Mouse (Mus musculus) forebrain, embryonic 16.5 days (tissue): ENCODE data around the gene Dnajc6. TPM values are rescaled to one million over a fixed set of nuclear protein-coding genes. Genes with fewer than 3 reads are reported as not detected.

Source experiments
- ATAC-seq: fragments of 200-750 bp; cut with Nextera tagmentation; 2 replicates; pipeline ENCODE4 v1.8.0; 2017; ENCODE audit warnings: mild to moderate bottlenecking, moderate library complexity
- H3K27ac ChIP-seq: fragments of 300-500 bp; sonication (generic); 2 replicates; pipeline ENCODE4 v1.5.1; 2014; ENCODE audit warnings: low read length, control low read depth
- H3K27me3 ChIP-seq: fragments of 300-500 bp; sonication (generic); replicated peaks from 2 replicates; pipeline ENCODE4 v1.6.1; 2014; ENCODE audit warnings: low read length; ENCODE audit not compliant: control insufficient read depth, insufficient read depth
- H3K36me3 ChIP-seq: fragments of 300-500 bp; sonication (generic); 2 replicates; pipeline ENCODE4 v1.6.1; 2014; ENCODE audit not compliant: control insufficient read depth, insufficient read depth
- H3K4me1 ChIP-seq: fragments of 300-500 bp; sonication (generic); replicated peaks from 2 replicates; pipeline ENCODE4 v1.6.1; 2014; ENCODE audit warnings: low read length; ENCODE audit not compliant: control insufficient read depth, insufficient read depth
- H3K4me2 ChIP-seq: fragments of 300-500 bp; sonication (generic); 2 replicates; pipeline ENCODE4 v1.6.1; 2014; ENCODE audit warnings: mild to moderate bottlenecking, low read length, control low read depth
- H3K4me3 ChIP-seq: fragments of 300-500 bp; sonication (generic); replicated peaks from 2 replicates; pipeline ENCODE4 v1.5.1; 2014; ENCODE audit warnings: mild to moderate bottlenecking, low read length, control low read depth
- H3K9ac ChIP-seq: fragments of 300-500 bp; sonication (generic); replicated peaks from 2 replicates; pipeline ENCODE4 v1.6.1; 2014; ENCODE audit warnings: low read depth, low read length, control low read depth
- H3K9me3 ChIP-seq: fragments of 300-500 bp; sonication (generic); 2 replicates; pipeline ENCODE4 v1.6.1; 2016; ENCODE audit warnings: low read length; ENCODE audit not compliant: control insufficient read depth
- WGBS: fragments of 180-500 bp; shearing (Covaris S2); extraction: QIAGEN DNeasy Blood & Tissue Kit; methylation state at CpG from one replicate; pipeline ENCODE4 v1.1.7; 2014; 5-methylcytosine and 5-hydroxymethylcytosine counted together
- polyA plus RNA-seq: library from polyadenylated mRNA; unstranded; fragments of >200 nt; fragmentation: Nextera tagmentation; extraction: Ambion mirVana; gene quantifications from 2 replicates; pipeline ENCODE4 v1.2.1, GENCODE M21; 2015

The Dnajc6 gene
- polyA plus RNA-seq, 1 experiment from 2014 or later, result 34.6 TPM

GRCm38 (mm10) chr4:101591400-101591799 lies 95.0 kb downstream of the Dnajc6 start:
- H3K4me1 ChIP-seq, result no peaks in the 10 kb centered on the region
- 91% methylated on average over 1 of the region's 1 CpGs for WGBS
- no peak for ATAC-seq
- H3K4me3 ChIP-seq, result no peak overlapping the region
- H3K9ac ChIP-seq, result no peak overlapping the region
- no peaks in the 10 kb centered on the region for H3K9me3 ChIP-seq
- no peak overlapping the region for H3K27ac ChIP-seq
- no peaks in the 10 kb centered on the region for H3K36me3 ChIP-seq
- H3K4me2 ChIP-seq, result no peak overlapping the region
- H3K27me3 ChIP-seq, result no peaks in the 10 kb centered on the region

- Histone ChIP-seq H3K4me3 (no peak overlapping the region), H3K36me3 (no peaks in the 10 kb centered on the region), H3K4me1 (no peaks in the 10 kb centered on the region), H3K9me3 (no peaks in the 10 kb centered on the region), H3K4me2 (no peak overlapping the region), H3K27me3 (no peaks in the 10 kb centered on the region), H3K9ac (no peak overlapping the region), H3K27ac (no peak overlapping the region)
- WGBS, result 79% methylated on average over 3 of the region's 3 CpGs
- no peak for ATAC-seq
Measured at GRCm38 (mm10) chr4:101592466-101592865, 96.0 kb downstream of the Dnajc6 start.

GRCm38 (mm10) chr4:101601758-101602157 lies 105.3 kb downstream of the Dnajc6 start:
- no peaks in the 10 kb centered on the region for H3K9me3 ChIP-seq
- ATAC-seq, result no peak
- no peaks in the 10 kb centered on the region for H3K36me3 ChIP-seq

GRCm38 (mm10) chr4:101603635-101604034 lies 107.2 kb downstream of the Dnajc6 start:
- ATAC-seq, result no peak
- Histone ChIP-seq H3K4me3 (no peak overlapping the region), H3K4me1 (no peaks in the 10 kb centered on the region), H3K9ac (no peak overlapping the region), H3K9me3 (no peaks in the 10 kb centered on the region), H3K36me3 (no peaks in the 10 kb centered on the region), H3K27ac (no peak overlapping the region), H3K27me3 (no peaks in the 10 kb centered on the region), H3K4me2 (no peak overlapping the region)
- WGBS, result 72% methylated on average over 3 of the region's 3 CpGs

More at GRCm38 (mm10) chr4:101601758-101602157, 105.3 kb downstream of the Dnajc6 start:
- Histone ChIP-seq H3K4me3 (no peak overlapping the region), H3K27me3 (no peaks in the 10 kb centered on the region), H3K4me1 (no peaks in the 10 kb centered on the region), H3K27ac (no peak overlapping the region), H3K9ac (no peak overlapping the region), H3K4me2 (no peak overlapping the region)

DNA sequence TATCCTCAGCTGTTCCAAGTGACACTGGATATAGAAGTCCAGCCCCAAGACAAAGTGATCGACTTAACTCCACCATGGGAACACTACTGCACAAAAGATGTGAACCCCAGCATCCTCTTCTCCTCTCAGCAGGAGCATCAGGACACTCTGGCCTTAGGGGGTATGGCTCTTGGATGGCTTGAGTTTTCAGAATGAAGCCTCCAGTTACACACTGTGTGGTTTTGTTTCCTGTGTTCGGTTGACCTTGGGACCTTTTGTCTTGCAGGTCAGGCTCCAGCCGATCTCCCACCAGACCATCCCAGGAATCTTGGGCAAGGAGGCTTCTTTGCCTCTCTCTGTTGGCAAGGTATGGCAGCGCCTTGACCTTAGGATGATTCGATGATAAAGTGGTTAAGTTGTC lies 120.1 kb downstream of the Dnajc6 start:
- no peak overlapping the region for H3K9ac ChIP-seq
- no peak overlapping the region for H3K4me3 ChIP-seq
- no peaks in the 10 kb centered on the region for H3K27me3 ChIP-seq
- no peak overlapping the region for H3K27ac ChIP-seq
- peaks cover 13% of the 10 kb centered on the region for H3K36me3 ChIP-seq
- no peak for ATAC-seq
- no peaks in the 10 kb centered on the region for H3K4me1 ChIP-seq
- H3K9me3 ChIP-seq, result no peaks in the 10 kb centered on the region
- 88% methylated on average over 5 of the region's 5 CpGs for WGBS
- no peak overlapping the region for H3K4me2 ChIP-seq

- Histone ChIP-seq H3K9me3 (no peaks in the 10 kb centered on the region), H3K4me1 (no peaks in the 10 kb centered on the region), H3K4me3 (no peak overlapping the region), H3K27ac (no peak overlapping the region), H3K27me3 (no peaks in the 10 kb centered on the region), H3K36me3 (peaks cover 13% of the 10 kb centered on the region), H3K4me2 (no peak overlapping the region), H3K9ac (no peak overlapping the region)
- ATAC-seq, result no peak
- 73% methylated on average over 2 of the region's 2 CpGs for WGBS
Measured at GRCm38 (mm10) chr4:101617742-101618141, 121.3 kb downstream of the Dnajc6 start.

DNA sequence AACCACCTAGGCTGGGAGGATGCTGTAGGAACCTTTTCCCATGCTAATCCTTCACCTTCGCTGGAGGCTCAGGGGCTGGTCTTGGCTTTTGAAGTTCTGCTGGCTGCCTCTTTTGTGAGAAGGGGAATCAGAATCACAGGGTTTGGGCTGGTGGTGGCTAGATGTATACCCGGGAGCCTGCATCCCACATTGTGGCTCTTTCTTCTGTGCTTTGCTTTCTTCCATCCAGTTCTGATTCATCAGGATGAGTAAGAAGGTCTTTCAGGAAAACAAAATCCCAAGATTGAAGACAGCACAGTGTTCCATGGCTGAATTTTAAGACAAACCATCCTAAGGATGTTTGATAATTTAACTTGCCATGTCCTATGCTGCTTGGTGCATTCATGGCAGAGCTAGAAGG lies 123.8 kb downstream of the Dnajc6 start:
- Histone ChIP-seq H3K27me3 (no peaks in the 10 kb centered on the region), H3K27ac (no peak overlapping the region), H3K4me3 (no peak overlapping the region), H3K9me3 (no peaks in the 10 kb centered on the region), H3K4me1 (no peaks in the 10 kb centered on the region), H3K36me3 (peaks cover 8% of the 10 kb centered on the region), H3K9ac (no peak overlapping the region), H3K4me2 (no peak overlapping the region)
- 63% methylated on average over 2 of the region's 2 CpGs for WGBS
- no peak for ATAC-seq

DNA sequence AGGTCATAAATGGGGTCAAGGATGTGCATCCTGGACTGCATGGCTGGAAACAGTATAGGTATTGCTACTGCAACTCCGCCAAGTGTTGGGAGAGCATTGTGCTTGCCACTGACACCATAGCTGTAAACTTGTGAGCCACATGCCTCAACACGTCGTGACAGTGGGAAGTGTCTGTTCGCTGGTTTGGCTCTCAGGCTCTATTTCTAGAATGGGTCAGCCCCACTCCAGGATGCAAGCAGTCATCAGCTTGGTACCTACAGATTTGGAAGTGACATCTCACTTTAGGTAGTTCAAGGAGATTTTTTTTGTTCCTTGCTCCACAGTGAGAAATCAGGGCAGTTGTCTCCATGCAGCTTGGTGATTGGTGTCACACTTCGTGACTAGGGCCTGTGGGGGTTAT lies 124.8 kb downstream of the Dnajc6 start:
- Histone ChIP-seq H3K9me3 (no peaks in the 10 kb centered on the region), H3K9ac (no peak overlapping the region), H3K36me3 (0 out of 2 replicates have a peak, but pooled peaks cover 2% of the 10 kb centered on the region), H3K27ac (no peak overlapping the region), H3K4me1 (no peaks in the 10 kb centered on the region), H3K4me2 (no peak overlapping the region), H3K4me3 (no peak overlapping the region), H3K27me3 (no peaks in the 10 kb centered on the region)
- ATAC-seq, result no peak
- 86% methylated on average over 5 of the region's 5 CpGs for WGBS

DNA sequence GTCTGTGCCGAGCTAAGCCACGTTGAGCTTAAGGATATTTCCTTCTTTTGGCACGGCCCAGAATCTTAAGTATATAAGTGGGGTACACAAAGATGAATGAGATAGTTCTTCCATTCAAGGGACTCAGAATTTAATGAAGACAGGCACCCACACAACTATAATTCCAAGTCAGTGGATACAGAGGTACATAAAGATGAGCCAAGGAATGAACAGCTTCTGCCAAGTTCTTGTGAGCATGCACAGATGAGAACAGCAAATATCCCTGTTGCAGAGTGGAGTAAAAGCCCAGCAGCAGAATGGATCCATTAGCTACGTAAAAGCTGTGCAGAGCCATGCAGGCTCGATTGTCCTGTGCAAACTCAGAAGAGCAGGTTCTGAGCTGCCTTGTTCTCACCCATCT lies 128.8 kb downstream of the Dnajc6 start:
- H3K4me2 ChIP-seq, result no peak overlapping the region
- no peak overlapping the region for H3K9ac ChIP-seq
- no peak overlapping the region for H3K4me3 ChIP-seq
- no peak for ATAC-seq
- peaks cover 10% of the 10 kb centered on the region; the same call in 1 of the 2 replicates for H3K36me3 ChIP-seq
- no peaks in the 10 kb centered on the region for H3K9me3 ChIP-seq
- no peak overlapping the region for H3K27ac ChIP-seq
- no peaks in the 10 kb centered on the region for H3K27me3 ChIP-seq
- H3K4me1 ChIP-seq, result no peaks in the 10 kb centered on the region
- WGBS, result 83% methylated on average over 5 of the region's 5 CpGs

GRCm38 (mm10) chr4:101635596-101635995 lies 139.1 kb downstream of the Dnajc6 start:
- no peak for ATAC-seq
- 68% methylated on average over 2 of the region's 2 CpGs for WGBS
- no peaks in the 10 kb centered on the region for H3K9me3 ChIP-seq
- H3K27ac ChIP-seq, result no peak overlapping the region
- no peak overlapping the region for H3K9ac ChIP-seq
- peaks cover 18% of the 10 kb centered on the region for H3K36me3 ChIP-seq
- no peak overlapping the region for H3K4me3 ChIP-seq
- no peak overlapping the region for H3K4me2 ChIP-seq
- no peaks in the 10 kb centered on the region for H3K4me1 ChIP-seq
- no peaks in the 10 kb centered on the region for H3K27me3 ChIP-seq
